Mouse (Mus musculus) regulatory T cell (primary cell): ENCODE data around the gene Akr1a1.
"Not testable (repeated sequence)": the region's sequence is repeated elsewhere in the genome, so short reads cannot be mapped to it uniquely, and the experiment has no call there.

ENCODE experiments used
- in situ Hi-C: fragments of 300-600 bp; cut with MboI, MseI; formaldehyde crosslinking; loops from one replicate; pipeline ENCODE4 v1.15.1; 2025; ENCODE audit warnings: high pct_unique_total_duplicates

Akr1a1 gene

DNA sequence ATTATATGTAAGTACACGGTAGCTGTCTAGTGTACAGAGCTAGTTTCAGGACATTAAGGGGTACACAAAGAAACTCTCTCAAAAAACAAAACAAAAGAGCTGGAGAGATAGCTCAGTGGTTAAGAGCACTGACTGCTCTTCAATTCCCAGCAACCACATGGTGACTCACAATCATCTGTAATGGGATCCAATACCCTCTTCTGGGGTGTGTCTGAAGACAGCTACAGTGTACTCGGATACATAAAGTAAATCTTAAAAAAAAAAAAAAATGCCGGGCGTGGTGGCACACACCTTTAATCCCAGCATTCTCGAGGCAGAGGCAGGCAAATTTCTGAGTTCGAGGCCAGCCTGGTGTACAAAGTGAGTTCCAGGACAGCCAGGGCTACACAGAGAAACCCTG lies 8.4 kb upstream of the Akr1a1 start:
- in situ Hi-C loops = not testable (repeated sequence)

DNA sequence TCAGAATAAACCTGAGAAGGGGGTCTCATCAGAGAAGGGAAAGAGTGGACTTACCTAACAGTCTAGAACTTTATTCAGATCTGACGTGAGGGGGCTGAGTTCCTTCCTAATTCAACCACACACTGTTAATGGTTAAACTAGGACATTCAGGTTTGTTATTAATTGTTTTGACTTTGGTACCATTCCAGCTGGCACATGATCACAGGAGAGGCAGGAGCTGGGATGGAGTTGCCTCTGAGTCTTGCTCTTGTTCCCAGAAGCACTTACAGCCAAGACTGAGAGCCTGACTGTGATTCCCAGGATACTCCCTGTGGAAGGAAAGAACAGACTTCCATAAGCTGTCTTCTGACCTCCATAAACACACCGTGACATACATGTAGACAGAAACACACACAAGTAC lies 8.0 kb upstream of the Akr1a1 start:
- in situ Hi-C loops = no loop called here

DNA sequence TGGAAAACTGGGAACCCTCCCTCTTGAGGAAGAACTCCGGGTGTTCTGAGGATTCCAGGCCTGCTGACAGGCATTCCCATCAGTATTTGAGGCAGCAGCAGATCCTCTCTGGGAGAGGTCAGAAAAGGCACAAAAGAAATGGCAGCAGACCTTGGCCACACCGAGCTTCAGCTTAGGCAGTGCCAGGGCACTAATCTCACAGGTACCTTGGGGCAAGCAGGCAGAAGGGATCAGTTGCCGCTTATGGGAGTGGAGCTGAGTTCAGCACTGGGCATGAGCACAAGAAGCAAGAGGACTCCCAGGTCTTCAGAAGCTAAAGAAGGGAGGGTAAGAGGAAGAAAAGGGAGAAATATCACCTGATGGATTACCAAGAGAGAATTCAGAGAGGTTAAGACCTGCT lies 6.5 kb upstream of the Akr1a1 start:
- in situ Hi-C loops = no loop called here

DNA sequence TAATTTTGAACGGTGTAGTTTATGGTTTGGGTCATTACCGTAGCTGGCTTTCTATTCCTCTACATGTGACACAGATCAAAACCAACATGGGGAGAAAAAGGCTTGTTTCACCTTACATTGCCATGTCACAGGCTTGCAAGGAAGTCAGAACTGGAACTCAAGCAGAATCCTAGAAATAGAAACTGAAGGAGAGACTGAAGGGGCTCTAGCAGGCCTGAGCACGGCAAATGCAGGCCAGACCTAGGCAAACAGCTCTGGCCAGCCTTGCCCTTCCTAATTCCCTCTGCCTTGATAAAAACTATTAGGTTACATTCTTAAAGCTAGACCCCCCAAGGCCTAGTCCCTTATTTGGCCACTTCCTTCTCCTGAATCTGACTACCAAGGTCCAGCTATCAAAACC lies 4.2 kb upstream of the Akr1a1 start:
- in situ Hi-C loops = no loop called here

DNA sequence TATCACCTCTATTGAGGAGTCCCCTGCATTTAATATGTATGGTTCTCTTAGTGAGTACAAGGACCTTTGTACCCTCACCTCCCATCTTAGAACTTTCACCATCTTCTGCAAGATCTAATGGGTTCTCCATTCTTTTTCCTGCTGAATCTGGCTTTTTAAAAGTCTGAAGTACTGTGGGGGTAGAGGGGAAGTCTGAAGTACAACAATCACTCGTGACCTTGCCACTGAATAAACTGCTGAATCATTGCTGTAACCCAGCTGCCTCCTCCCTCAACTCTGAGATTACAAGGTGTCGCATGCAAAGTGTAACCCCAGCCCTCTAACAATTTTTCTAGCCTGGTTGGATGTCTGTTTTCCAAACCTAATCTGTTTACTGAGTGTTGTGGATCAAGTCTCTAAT lies 3.6 kb upstream of the Akr1a1 start:
- in situ Hi-C loops = no loop called here

DNA sequence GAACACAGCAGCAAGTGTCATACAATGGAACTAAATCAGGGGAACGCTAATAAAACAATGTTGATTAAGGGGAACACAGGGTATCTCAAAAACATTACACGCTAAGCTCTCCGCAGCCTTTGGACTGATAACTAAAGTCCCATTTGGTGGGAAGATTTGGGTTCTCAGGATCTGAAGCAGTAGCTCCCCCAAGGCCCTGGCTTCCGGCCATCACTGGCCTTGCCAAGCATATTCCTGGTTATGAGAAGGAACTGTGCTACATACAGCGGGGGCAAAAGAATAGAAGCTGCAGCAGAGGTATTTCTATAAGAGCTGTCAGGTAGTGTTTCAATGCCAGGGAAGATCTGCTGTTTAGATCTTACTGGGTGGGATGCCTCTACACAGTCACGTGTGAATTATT lies 1.7 kb upstream of the Akr1a1 start:
- in situ Hi-C loops = no loop called here

DNA sequence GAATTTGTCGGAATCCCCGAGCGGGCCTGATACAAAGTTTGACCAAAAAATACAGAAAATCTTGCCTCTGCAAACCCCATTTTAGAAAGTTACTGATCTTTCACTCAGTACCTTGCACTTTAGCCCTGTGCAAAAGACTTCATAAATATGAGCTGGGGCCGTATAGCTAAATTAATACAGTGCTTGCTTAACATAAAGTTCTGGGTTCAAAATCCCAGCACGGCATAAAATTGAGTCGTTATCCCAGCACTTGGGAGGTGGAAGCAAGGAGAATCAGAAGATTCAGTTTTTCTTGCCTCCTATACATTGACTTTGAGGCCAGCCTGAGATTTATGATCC lies 286 bp upstream of the Akr1a1 start:
- in situ Hi-C loops = no loop called here

DNA sequence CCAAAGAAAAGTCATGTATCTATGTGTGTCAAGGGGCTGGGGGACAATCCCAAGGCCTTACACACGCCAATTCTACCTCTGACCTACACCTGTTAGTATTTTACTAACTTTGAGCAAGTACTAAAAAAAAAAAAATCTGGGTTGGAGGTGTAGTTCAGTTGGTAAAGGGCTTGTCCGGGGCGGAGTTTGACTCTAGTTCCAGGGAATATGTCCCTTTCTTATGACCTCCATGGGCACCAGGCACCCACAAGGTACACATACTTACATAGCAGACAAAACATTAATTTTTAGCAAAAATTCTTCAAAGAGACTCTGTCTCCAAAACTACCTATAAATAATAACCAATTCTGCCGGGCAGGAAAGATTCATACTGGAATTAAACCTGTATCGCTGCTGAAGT lies 1.1 kb downstream of the Akr1a1 start:
- in situ Hi-C loops = no loop called here

DNA sequence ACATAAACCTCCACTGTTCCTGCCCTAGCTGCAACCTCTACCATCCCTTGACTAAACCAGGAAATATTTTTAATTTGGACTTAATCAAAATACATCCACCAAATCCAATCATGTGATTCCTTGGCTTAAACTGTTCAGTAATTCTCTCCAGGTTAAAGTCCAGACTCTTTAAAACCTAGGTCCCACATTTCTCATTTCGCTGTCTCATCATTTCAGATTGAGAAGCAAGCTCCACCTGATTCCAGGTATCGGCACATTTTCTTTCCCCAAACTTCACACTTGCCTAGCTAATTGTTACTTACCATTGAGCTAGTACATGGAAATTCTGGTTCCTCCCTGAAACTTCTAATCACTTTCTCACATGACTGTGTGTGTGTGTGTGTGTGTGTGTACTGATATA lies 2.1 kb downstream of the Akr1a1 start:
- in situ Hi-C loops = no loop called here

DNA sequence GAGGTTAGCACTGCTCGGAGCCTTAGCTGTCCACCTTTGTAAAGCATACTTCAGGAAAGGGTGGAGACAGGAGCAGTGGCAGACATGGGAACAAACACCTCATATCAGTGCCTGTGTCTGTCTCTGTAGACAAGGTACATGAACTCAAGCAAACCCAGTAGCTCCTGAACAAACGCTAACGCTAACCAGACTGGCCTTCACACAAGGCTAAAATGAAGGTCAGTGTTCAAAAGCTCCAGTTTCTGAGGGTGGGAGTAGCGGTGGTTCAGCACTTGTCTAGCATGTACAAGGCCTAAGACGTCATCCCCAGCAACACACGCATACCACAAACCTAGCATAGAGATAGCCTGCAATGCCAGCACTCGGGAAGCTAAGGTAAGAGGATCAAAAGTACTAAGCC lies 5.9 kb downstream of the Akr1a1 start:
- in situ Hi-C loops = no loop called here

DNA sequence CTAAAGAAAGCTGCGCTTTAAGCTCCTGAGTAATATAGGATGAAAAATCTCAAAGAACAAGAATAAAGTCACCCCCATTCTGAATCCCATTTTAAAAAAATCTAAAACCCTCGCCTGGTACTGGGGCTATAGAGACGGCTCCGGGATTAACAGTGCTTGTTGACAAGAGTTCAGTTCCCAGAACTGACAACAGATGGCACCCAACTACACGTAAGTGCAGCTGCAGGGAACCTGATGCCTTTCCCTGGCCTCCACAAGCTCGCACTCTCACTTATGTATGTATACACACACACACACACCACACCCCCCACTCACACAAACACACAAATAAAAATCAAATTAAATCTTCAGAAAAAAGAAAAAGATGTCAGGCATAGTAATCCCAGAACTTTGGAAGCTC lies 7.2 kb downstream of the Akr1a1 start:
- in situ Hi-C loops = no loop called here

DNA sequence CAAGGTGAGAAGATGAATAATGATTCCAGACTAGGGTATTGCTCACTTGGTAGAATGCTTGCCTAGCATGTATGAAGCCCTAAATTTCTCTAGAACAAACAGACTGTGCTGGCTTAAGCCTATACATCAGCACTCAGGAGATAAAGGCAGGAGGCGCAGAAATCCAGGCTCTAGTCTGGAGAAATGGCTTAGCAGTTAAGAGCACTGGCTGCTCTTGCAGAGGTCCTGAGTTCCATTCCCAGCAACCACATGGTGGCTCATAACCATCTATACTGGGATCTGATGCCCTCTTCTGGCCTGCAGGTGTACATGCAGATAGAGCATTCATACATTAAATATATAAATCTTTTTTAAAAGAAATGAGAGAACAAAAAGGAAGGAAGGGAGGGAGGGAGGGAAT lies 9.4 kb downstream of the Akr1a1 start:
- in situ Hi-C loops = no loop called here

DNA sequence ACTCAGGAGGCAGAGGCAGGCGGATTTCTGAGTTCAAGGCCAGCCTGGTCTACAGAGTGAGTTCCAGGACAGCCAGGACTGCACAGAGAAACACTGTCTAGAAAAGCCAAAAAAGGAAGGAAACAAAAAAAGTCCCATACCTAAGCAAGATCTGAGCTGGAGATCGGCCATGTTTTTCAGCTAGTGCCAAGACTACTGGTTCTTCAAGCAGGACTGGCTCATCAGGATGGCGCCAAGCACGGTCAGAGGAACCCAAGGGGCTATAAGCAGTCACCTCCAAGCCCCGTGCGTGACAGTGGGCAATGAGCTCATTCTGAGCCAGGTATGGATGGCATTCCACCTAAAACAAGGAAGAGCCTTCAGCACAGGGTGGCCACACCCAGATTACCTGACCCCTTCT lies 12.7 kb downstream of the Akr1a1 start:
- in situ Hi-C loops = no loop called here

DNA sequence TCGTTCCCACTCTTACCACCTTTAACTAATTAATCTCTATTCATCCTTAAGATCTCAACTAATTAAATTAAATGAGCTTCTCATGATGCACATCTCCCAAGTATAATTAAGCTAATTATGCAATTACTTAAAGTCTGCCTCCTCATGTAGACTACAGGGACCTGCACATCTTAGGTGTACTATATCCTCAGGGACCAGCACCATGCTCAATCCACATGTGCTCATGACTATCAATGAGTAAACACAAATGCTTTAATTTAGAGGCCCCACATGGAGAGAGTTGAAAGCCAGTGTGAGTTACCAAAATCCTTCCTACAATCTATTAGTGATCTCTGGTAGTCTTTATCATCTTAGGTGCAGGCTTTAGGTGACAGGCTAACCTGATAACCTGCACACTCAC lies 16.3 kb downstream of the Akr1a1 start:
- in situ Hi-C loops = no loop called here

DNA sequence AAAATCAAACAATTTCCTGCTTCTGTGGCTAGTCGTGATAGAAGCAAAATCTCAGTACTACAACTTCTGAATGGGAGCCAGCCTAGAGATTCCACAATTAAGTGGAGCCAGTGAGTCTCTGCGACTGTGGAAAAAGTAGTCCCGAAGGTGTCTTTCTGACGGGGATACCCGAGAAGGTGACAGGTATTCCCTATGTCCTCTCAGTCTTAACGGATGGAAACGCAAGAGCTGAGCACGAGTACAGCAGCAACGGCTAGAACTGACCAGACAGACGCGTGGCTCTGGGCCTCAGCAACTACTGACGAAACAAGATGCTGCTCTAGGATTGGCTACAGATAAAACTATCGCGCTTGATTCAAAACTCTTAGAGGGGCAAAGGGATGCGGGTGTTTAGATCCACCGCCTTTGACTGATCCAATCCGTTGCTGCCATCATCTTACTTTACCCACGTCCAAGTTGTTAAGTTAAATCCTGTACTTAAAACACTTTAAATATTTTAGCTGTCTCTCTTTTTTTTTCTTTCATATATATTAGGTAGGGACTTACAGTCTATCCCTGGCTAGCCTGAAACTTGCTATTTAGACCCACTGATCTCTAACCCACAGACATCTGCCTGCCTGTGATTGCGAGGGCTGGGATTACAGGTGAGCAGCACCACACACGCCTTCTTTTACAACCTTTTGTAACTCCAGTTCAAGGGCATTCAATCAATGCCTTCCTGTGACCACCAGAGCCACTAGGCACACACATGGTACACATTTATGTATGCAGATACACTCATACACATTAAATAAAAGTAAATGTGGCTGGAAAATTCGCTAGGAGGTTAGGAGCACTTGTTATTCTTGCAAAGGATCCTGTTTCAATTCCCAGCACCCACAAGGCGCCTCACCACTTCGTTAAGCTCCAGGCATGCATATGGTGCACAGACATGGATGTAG lies 23.5 kb downstream of the Akr1a1 start, which contains the start of gene Nasp:
Gene Nasp (minus strand): TSS at position 220 of the 941 bp plus-strand sequence.
- in situ Hi-C loops = loop anchor here (5.0 kb wide), 2 partner anchors 59 to 494 kb away; partner anchors contain the start of gene Prdx1

DNA sequence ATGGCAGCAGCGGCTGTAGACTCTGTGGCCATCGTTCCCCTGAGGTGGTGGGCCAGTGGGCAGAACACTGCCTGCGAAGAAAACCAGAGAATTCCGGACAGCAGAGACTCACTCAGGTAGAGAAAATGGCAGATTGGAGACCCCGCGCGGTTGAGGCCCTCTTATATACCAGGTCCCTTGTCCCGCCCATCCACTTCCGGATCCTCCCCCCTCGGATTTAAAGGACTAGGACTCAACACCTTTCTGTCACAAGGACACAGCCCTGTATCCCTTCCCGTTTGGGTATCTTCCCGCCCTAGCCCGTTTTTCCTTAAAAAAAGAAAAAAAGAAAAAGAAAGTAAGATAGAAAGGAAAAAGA lies 24.1 kb downstream of the Akr1a1 start:
- in situ Hi-C loops = loop anchor here (5.0 kb wide), 2 partner anchors 60 to 495 kb away; partner anchors contain the start of gene Prdx1

DNA sequence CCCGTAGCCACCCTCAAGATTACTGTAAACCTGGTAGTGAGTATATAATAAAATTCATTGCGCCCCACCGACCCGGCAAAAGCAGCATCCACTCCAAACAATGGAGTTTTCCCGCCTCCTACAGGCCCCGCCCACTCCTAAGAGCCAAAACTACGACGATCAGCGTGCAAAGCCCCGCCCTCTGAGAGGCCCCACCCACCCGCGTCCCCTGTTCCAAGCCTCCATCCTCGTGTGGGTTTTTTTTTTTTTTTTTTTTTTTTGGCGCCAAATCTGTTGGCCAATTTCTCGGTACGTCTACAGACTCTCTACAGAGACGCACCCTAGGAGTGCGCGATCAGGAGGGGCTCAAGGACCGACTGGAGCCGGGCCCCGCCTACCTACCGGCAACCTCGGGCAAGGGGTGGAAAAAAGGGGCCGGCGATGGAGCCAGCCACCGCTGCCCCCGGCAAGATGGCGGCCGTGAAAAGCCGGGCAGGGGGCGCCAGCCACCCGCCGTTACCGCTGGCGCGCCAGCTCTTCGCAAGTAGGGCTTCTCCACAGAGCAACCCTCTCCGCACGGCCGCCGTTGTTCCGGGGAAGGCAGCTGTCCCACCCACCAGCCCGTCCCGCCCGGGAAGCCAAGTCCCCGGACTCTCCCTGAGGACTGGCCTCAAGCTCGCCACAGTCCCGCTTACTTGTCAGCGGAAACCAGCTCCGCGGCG lies 24.7 kb downstream of the Akr1a1 start:
- in situ Hi-C loops = loop anchor here (5.0 kb wide), 2 partner anchors 60 to 495 kb away; partner anchors contain the start of gene Prdx1

DNA sequence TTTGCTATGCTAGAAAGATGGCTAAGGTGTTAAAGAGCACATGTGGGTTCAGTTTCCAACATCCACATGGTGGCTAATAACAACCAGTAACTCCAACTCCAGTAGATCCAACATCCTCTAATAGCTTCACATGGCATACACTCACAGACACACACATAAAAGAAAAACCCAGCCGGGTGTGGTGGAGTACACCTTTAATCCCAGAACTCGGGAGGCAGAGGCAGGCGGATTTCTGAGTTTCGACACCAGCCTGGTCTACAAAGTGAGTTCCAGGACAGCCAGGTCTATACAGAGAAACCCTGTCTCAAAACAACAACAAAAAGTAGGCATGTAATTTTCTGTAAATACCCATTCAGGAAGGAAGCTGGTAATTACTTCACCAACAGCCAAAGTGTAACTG lies 26.6 kb downstream of the Akr1a1 start:
- in situ Hi-C loops = loop anchor here (5.0 kb wide), 2 partner anchors 62 to 497 kb away; partner anchors contain the start of gene Prdx1

DNA sequence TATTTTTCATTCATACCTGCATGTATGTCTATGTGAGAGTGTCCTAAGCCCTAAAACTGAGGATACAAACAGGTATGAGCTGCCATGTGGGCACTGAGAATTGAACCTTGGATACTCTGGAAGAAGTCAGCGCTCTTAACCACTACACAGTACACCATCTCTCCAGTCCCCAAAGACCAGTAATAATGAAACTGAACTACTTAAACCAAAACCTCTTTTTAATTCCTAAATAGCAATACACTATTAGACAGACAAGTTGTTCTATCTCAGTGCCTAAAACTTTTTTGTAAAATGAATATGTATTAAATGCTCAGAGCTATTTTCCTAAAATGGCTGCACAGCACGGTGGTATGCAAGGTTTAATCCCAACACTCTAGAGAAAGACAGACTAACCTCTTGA lies 36.2 kb downstream of the Akr1a1 start:
- in situ Hi-C loops = no loop called here

DNA sequence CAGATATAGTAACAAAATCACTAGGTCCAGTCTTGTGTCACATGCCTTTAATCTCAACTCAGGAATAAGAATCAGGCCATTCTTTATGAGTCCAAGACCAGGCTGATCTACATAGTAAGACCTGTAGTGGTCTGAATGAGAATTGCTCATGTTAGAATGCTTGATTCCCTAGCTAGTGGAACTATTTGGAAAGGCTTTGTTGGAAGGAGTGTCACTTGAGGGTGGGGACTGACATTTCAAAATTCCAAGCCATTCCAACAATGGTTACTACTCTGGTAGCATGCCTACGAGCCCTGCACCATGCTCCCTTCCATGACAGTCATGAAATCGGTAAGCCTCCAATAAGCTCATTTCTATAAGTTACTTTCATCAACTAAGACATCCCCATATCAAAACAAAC lies 38.9 kb downstream of the Akr1a1 start:
- in situ Hi-C loops = no loop called here

DNA sequence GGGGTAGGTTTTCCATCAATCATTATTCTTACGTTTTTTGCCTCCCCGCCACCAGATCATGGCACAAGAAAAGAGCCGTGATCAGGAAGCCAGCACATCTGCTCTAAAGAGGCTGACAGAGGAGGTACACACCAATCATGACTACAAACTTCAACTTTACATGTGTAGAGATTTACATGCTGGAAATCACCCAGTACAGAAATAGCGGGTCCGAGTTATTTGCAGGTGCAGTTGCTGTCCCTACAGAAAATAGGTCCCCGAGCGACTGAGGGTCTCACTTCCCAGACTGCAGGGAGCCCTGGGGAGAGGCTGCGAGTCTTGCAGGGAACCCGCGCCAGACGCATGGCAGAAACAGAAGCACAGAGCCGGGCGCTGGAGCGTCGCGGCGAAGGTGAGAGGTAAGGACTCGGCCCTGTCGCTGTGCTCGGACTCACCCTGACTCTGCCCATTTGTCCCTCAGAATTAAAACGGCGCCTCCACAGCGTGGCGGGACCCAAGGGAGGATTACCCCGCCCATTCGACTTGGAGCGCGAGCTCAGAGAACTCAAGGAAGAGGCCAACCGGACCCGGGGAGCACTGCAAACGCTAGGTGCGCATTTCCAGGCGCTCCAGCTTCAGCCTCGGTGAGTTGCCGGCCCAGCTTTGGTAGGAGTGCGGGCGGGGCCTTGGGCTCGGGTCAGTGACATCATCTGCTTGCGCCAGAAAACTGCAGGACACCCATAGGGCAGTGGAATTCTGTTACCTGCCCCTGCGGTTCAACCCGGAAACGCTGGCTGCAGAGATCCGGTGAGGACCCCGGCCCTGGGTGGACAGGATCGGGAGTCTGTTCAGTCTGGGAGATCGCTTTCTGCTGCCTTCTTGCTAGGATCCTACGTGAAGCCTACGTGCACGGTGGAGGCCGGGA lies 54.2 kb downstream of the Akr1a1 start:
- in situ Hi-C loops = no loop called here

DNA sequence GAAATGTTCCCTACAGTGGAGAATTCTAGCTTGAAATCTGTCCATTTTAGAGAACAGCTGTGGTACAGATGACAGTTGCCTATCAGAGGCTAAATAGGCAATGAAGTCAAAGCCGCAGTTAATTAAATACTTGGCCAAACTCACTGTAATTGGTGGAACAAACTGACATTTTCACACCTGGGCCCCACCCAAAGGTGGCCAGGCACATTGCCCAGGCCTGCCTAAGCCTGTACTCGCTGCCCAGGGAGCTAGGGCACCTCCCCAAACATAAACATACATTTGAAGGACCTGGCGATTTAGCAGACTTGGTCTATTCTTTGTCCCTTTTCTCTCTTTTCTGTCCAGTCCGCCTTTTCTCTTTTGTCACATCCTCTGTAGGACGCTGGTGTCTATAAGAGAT lies 55.1 kb downstream of the Akr1a1 start, which contains the start of gene Ccdc17:
Gene Ccdc17 (plus strand): TSS at position 276 of the 400 bp plus-strand sequence.
- in situ Hi-C loops = no loop called here
